In genomic region chr2:28206472-28206871, GRCm38 (mm10) we compare ENCODE assay signal across 9 mouse cellular contexts. TPM values are rescaled to one million over a fixed set of nuclear protein-coding genes. Genes with fewer than 3 reads are reported as not detected.
DNase-seq lines count a peak whose midpoint lies in the region; ATAC-seq and TF ChIP-seq lines count a peak whose summit lies in the region.
"Had no signal": no experiment of that assay in that cellular context is flagged by ENCODE, and none has a peak within 500 bp of the region (broad histone marks: within the 10 kb centered on the region; RNA-seq: fewer than 3 reads in every experiment).

No protein-coding gene starts in this region.

- peaks cover 33% of the 10 kb centered on the region for H3K27me3 ChIP-seq in heart, embryonic 16.5 days (ENCODE audit: control insufficient read depth, insufficient read depth, low read length)
- no peaks in the 10 kb centered on the region; the same call in 1 of the 2 replicates for H3K27me3 ChIP-seq in intestine, embryonic 14.5 days (replicated peaks; ENCODE audit: control insufficient read depth, insufficient read depth, low read length)
- H3K27me3 ChIP-seq in myocyte (ENCODE audit: control insufficient read depth, insufficient read depth, insufficient read length) = peaks cover 5% of the 10 kb centered on the region

- 17% methylated on average over 11 of the region's 11 CpGs for WGBS in heart, embryonic 16.5 days
- WGBS in intestine, embryonic 14.5 days = 20% methylated on average over 11 of the region's 11 CpGs

- no peaks in the 10 kb centered on the region for H3K36me3 ChIP-seq in heart, embryonic 16.5 days (ENCODE audit: control insufficient read depth, insufficient read depth)
- no peaks in the 10 kb centered on the region; the same call in 1 of the 2 replicates for H3K36me3 ChIP-seq in intestine, embryonic 14.5 days (ENCODE audit: control insufficient read depth, insufficient read depth, low read length)
- no peaks in the 10 kb centered on the region for H3K36me3 ChIP-seq in myocyte (ENCODE audit: control insufficient read depth, insufficient read depth)

- H3K4me3 ChIP-seq in heart, embryonic 16.5 days (ENCODE audit: low read length) = peak overlapping the region; percentile 68
- H3K4me3 ChIP-seq in intestine, embryonic 14.5 days (ENCODE audit: low read depth, low read length) = peak overlapping the region; percentile 56
- H3K4me3 ChIP-seq in myocyte = peak overlapping the region; percentile 36

- no peaks in the 10 kb centered on the region for H3K9me3 ChIP-seq in heart, embryonic 16.5 days (replicated peaks; ENCODE audit: control insufficient read depth, low read length)
- H3K9me3 ChIP-seq in intestine, embryonic 14.5 days (ENCODE audit: control insufficient read depth, low read length) = no peaks in the 10 kb centered on the region

- no peak overlapping the region for H3K27ac ChIP-seq in heart, embryonic 16.5 days (ENCODE audit: low read length)
- H3K27ac ChIP-seq in intestine, embryonic 14.5 days (ENCODE audit: low read depth) = no peak overlapping the region

- H3K4me1 ChIP-seq in heart, embryonic 16.5 days (ENCODE audit: control insufficient read depth, insufficient read depth, low read length) = peaks cover 6% of the 10 kb centered on the region; the same call in 1 of the 2 replicates
- peaks cover 14% of the 10 kb centered on the region; the same call in 1 of the 2 replicates for H3K4me1 ChIP-seq in intestine, embryonic 14.5 days (replicated peaks; ENCODE audit: control insufficient read depth, insufficient read depth, low read length)

- H3K9ac ChIP-seq in heart, embryonic 16.5 days (ENCODE audit: low read length) = peak overlapping the region; percentile 77; the same call in 1 of the 2 replicates
- peak overlapping the region; percentile 68; the same call in 1 of the 2 replicates for H3K9ac ChIP-seq in intestine, embryonic 14.5 days (ENCODE audit: low read length)

- peaks cover 16% of the 10 kb centered on the region for H3K79me2 ChIP-seq in myocyte (ENCODE audit: control insufficient read depth, insufficient read depth)

- peak overlapping the region; percentile 86 for H3K4me2 ChIP-seq in heart, embryonic 16.5 days (ENCODE audit: low read depth, low read length)
- peak overlapping the region; percentile 98 for H3K4me2 ChIP-seq in intestine, embryonic 14.5 days (ENCODE audit: low read length)
- peak overlapping the region; percentile 90 for H3K4me2 ChIP-seq in myocyte (ENCODE audit: low read depth)

- peak overlapping the region; percentile 92 for H3ac ChIP-seq in myocyte (ENCODE audit: control insufficient read depth, insufficient read length)

- ATAC-seq in heart, embryonic 16.5 days (replicated peaks; ENCODE audit: extremely low read depth, insufficient read depth, low FRiP score) = no peak
- no peak for ATAC-seq in intestine, embryonic 14.5 days (replicated peaks; ENCODE audit: low FRiP score, low TSS enrichment, low read depth)
- no peak for ATAC-seq in frontal cortex, adult (ENCODE audit: low TSS enrichment)

- no peak for DNase-seq in heart, adult 18-20 months
- peak; percentile 41 for DNase-seq in embryo, embryonic 10.5 days (ENCODE audit: low spot score)
- no peak for DNase-seq in intestine, embryonic 14.5 days (ENCODE audit: low spot score)
- no peak for DNase-seq in testis, postnatal 10 days (ENCODE audit: low spot score)
- DNase-seq in thymus, postnatal 14 days = no peak
- DNase-seq: right cerebral cortex, postnatal 14 days had no signal

- no peak for TF ChIP-seq POLR2A in myocyte (IDR thresholded peaks at IDR 0.05; ENCODE audit: insufficient read length, low read depth)

TF ChIP-seq in myocyte, 11 proteins besides CTCF, POLR2A, EP300 and RAD21:
- TF ChIP-seq POLR2AphosphoS2 (IDR thresholded peaks at IDR 0.05; ENCODE audit: insufficient read length, low read depth) (no peak), CEBPB (IDR thresholded peaks at IDR 0.05; ENCODE audit: insufficient read depth, poor library complexity, severe bottlenecking) (no peak), MYOG (IDR thresholded peaks at IDR 0.05; ENCODE audit: control insufficient read depth in 1 of 3, insufficient read depth in 1 of 3, insufficient read length in 2 of 3, low read depth in 2 of 3) (no peak), REST (IDR thresholded peaks at IDR 0.05; ENCODE audit: insufficient read depth, insufficient read length) (no peak), SRF (IDR thresholded peaks at IDR 0.05; ENCODE audit: control insufficient read depth, insufficient read length, low read depth) (no peak), E2F4 (IDR thresholded peaks at IDR 0.05; ENCODE audit: insufficient read depth) (no peak)

RNA-seq across cellular contexts. Expression of gene Olfm1, which starts 13.7 kb away (rescaled TPM):
- 5.1 and 6.9 TPM in 2 replicates for polyA plus RNA-seq in heart, embryonic 16.5 days (2015; fragmentation: Nextera tagmentation; extraction: Ambion mirVana)
- 10 to 100 TPM in 1 of 2 experiments, 1 to 10 TPM in 1; 9.4 to 10.3 TPM for total RNA-seq in heart, adult 18-20 months (2021)
- polyA plus RNA-seq in intestine, embryonic 14.5 days (2014; fragmentation: Nextera tagmentation; extraction: Ambion mirVana) = 22.8 and 26.0 TPM in 2 replicates
- polyA plus RNA-seq in myocyte (2012; fragmentation: generic; extraction: Trizol) = 57.5 TPM
